Mouse (Mus musculus): ENCODE measurements around the gene Ccdc190. TPM values are rescaled to one million over a fixed set of nuclear protein-coding genes. Genes with fewer than 3 reads are reported as not detected.

Gene Ccdc190
- not detected for total RNA-seq (2023)

DNA sequence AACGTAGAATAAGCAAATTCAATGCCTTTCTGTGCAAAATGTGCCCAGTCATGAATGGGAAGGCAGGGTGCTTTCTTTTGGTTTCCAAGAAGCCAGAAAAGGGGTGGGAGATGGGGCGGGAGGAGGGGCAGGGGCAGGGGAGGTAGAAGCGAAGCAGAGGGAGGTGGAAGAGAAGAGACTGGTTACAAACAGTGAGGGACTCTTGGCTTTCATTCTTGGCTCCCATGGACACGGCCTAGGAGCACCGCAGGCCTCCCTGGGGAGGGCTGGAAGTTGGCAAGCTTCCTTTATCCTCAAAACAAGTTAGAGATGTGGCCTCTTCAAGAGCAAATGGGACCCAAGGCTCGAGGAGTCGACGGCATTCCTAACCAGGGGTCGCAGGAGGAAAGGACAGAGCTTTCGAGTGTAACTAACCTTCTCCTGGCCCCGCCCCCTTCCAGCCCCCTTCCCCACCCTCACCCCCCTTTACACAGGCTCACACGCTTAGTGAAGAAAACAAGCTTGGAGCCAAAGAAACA lies at the start of gene Ccdc190:
Gene Ccdc190 (plus strand): TSS at position 195 of the 518 bp plus-strand sequence.

DNA sequence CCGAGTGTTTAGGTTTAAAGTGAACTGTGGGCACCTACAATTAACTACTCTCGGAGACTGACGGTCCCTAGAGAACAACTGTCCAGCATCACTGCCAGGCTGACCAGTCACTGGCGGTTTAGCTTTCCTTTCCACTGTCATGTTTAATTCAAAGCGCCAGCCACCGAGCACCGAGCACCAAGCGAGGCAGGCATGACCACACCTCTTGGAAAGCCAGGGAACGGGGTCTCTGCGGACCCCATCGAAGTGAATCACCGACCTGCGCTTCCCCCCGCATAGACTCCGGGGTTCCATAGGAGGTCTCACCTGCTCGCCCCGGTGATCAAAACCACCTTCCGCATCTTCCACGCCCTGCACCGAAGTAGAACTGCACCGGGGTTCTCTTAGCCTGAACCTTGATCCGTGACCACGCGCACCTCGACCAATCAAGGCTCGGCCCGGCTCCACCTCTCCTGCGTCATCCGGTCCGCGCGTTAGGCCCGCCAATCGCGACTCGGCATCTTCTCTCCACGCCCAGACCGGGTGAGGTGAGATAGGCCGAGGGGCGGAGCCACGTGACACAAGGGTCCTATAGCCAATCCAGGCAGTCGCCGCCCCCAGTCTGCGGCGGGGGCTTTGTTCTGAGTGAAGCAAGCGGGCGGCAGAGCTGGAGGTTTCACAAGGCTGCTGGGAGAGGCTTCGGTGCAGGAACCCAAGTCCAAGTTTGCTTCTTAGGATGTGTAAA lies 40.5 kb downstream of the Ccdc190 start, which contains the start of gene Hsd17b7:
Gene Hsd17b7 (minus strand): TSS at position 450 of the 724 bp plus-strand sequence.

Other genes starting within 250 kb of the Ccdc190 start
- not detected for gene Rgs4, start 181.0 kb upstream of the Ccdc190 start, total RNA-seq (2023)
- 10 to 100 TPM; 11.7 to 14.5 TPM for gene Hsd17b7, start 40.6 kb downstream of the Ccdc190 start, total RNA-seq (2023)
- gene Ddr2, start 182.1 kb downstream of the Ccdc190 start, total RNA-seq (2023): not detected
- 10 to 100 TPM; 56.1 to 57.7 TPM for gene Uap1, start 246.3 kb downstream of the Ccdc190 start, total RNA-seq (2023)

Data from B cell, adult 67 days (primary cell).